Mouse (Mus musculus) erythroblast, adult 5-6 weeks (primary cell): ENCODE results near the gene Gm4133. TPM values are rescaled to one million over a fixed set of nuclear protein-coding genes. Genes with fewer than 3 reads are reported as not detected.
"Not testable (repeated sequence)": the region's sequence is repeated elsewhere in the genome, so short reads cannot be mapped to it uniquely, and the experiment has no call there.

ENCODE experiments used
- ATAC-seq: replicated peaks from 2 replicates; pipeline ENCODE4 v1.8.0; 2016; ENCODE audit warnings: moderate number of reproducible peaks, mild to moderate bottlenecking, moderate TSS enrichment, inconsistent platforms; ENCODE audit not compliant: poor library complexity, low FRiP score, severe bottlenecking
- total RNA-seq, 2 experiments: library from RNA; stranded (forward) in 1 of 2; stranded (reverse) in 1 of 2; fragments of 150-400 nt in 1 of 2; fragments of 200-764, 138-1000 nt in 1 of 2; gene quantifications; 2 replicates each; pipeline versions ENCODE4 v1.2.3 to v1.2.4; 2015 to 2017; ENCODE audit warnings: low replicate concordance in 2 of 2

Gene Gm4133
- total RNA-seq (2015; ENCODE audit: low replicate concordance) = not detected in 2 replicates
- not detected in 2 replicates for total RNA-seq (2017; ENCODE audit: low replicate concordance)

GRCm38 (mm10) chr7:20333965-20334364 lies at the start of gene Gm4133:
Gm4133 (minus strand) TSS chr7:20334065.
- ATAC-seq = not testable (repeated sequence)

- not testable (repeated sequence) for ATAC-seq
Measured at GRCm38 (mm10) chr7:20375310-20375709, 41.4 kb upstream of the Gm4133 start, which contains the start of gene Gm5728. Gm5728 (minus strand) TSS chr7:20375410.

Other genes with a start within 250 kb of the Gm4133 start
- gene Vmn1r91, start 234.4 kb downstream of the Gm4133 start, total RNA-seq (2015; ENCODE audit: low replicate concordance) = not detected in 2 replicates
- not detected in 2 replicates for gene Vmn1r91, start 234.4 kb downstream of the Gm4133 start, total RNA-seq (2017; ENCODE audit: low replicate concordance)
- not detected in 2 replicates for gene Gm16442, start 211.5 kb downstream of the Gm4133 start, total RNA-seq (2015; ENCODE audit: low replicate concordance)
- not detected in 2 replicates for gene Gm16442, start 211.5 kb downstream of the Gm4133 start, total RNA-seq (2017; ENCODE audit: low replicate concordance)
- not detected in 2 replicates for gene Vmn1r93, start 195.0 kb downstream of the Gm4133 start, total RNA-seq (2015; ENCODE audit: low replicate concordance)
- not detected in 2 replicates for gene Vmn1r93, start 195.0 kb downstream of the Gm4133 start, total RNA-seq (2017; ENCODE audit: low replicate concordance)
- not detected in 2 replicates for gene Vmn1r94, start 165.7 kb downstream of the Gm4133 start, total RNA-seq (2015; ENCODE audit: low replicate concordance)
- gene Vmn1r94, start 165.7 kb downstream of the Gm4133 start, total RNA-seq (2017; ENCODE audit: low replicate concordance) = not detected in 2 replicates
- not detected in 2 replicates for gene Vmn1r95, start 140.4 kb downstream of the Gm4133 start, total RNA-seq (2015; ENCODE audit: low replicate concordance)
- not detected in 2 replicates for gene Vmn1r95, start 140.4 kb downstream of the Gm4133 start, total RNA-seq (2017; ENCODE audit: low replicate concordance)
- not detected in 2 replicates for gene Gm6164, start 128.5 kb downstream of the Gm4133 start, total RNA-seq (2015; ENCODE audit: low replicate concordance)
- not detected in 2 replicates for gene Gm6164, start 128.5 kb downstream of the Gm4133 start, total RNA-seq (2017; ENCODE audit: low replicate concordance)
- gene Gm4498, start 100.2 kb downstream of the Gm4133 start, total RNA-seq (2015; ENCODE audit: low replicate concordance) = not detected in 2 replicates
- not detected in 2 replicates for gene Gm4498, start 100.2 kb downstream of the Gm4133 start, total RNA-seq (2017; ENCODE audit: low replicate concordance)
- not detected in 2 replicates for gene Gm5890, start 71.2 kb downstream of the Gm4133 start, total RNA-seq (2015; ENCODE audit: low replicate concordance)
- gene Gm5890, start 71.2 kb downstream of the Gm4133 start, total RNA-seq (2017; ENCODE audit: low replicate concordance) = not detected in 2 replicates
- gene Gm5728, start 41.3 kb upstream of the Gm4133 start, total RNA-seq (2015; ENCODE audit: low replicate concordance) = not detected in 2 replicates
- gene Gm5728, start 41.3 kb upstream of the Gm4133 start, total RNA-seq (2017; ENCODE audit: low replicate concordance) = not detected in 2 replicates
- gene Vmn1r100, start 83.9 kb upstream of the Gm4133 start, total RNA-seq (2015; ENCODE audit: low replicate concordance) = not detected in 2 replicates
- not detected in 2 replicates for gene Vmn1r100, start 83.9 kb upstream of the Gm4133 start, total RNA-seq (2017; ENCODE audit: low replicate concordance)
- not detected in 2 replicates for gene Vmn1r101, start 108.5 kb upstream of the Gm4133 start, total RNA-seq (2015; ENCODE audit: low replicate concordance)
- gene Vmn1r101, start 108.5 kb upstream of the Gm4133 start, total RNA-seq (2017; ENCODE audit: low replicate concordance) = not detected in 2 replicates
- gene Gm10670, start 140.9 kb upstream of the Gm4133 start, total RNA-seq (2015; ENCODE audit: low replicate concordance) = not detected in 2 replicates
- gene Gm10670, start 140.9 kb upstream of the Gm4133 start, total RNA-seq (2017; ENCODE audit: low replicate concordance) = not detected in 2 replicates
- gene Vmn1r103, start 176.5 kb upstream of the Gm4133 start, total RNA-seq (2015; ENCODE audit: low replicate concordance) = not detected in 2 replicates
- gene Vmn1r103, start 176.5 kb upstream of the Gm4133 start, total RNA-seq (2017; ENCODE audit: low replicate concordance) = not detected in 2 replicates
- not detected in 2 replicates for gene Vmn1r104, start 199.8 kb upstream of the Gm4133 start, total RNA-seq (2015; ENCODE audit: low replicate concordance)
- gene Vmn1r104, start 199.8 kb upstream of the Gm4133 start, total RNA-seq (2017; ENCODE audit: low replicate concordance) = not detected in 2 replicates
- gene Gm5726, start 211.7 kb upstream of the Gm4133 start, total RNA-seq (2015; ENCODE audit: low replicate concordance) = not detected in 2 replicates
- not detected in 2 replicates for gene Gm5726, start 211.7 kb upstream of the Gm4133 start, total RNA-seq (2017; ENCODE audit: low replicate concordance)
- not detected in 2 replicates for gene Gm4141, start 242.2 kb upstream of the Gm4133 start, total RNA-seq (2015; ENCODE audit: low replicate concordance)
- gene Gm4141, start 242.2 kb upstream of the Gm4133 start, total RNA-seq (2017; ENCODE audit: low replicate concordance) = not detected in 2 replicates